Mouse (Mus musculus) heart, embryonic 13.5 days (tissue): ENCODE measurements at regions not wholly inside any gene's neighbourhood (a gene's known extent, or its start where the extent isn't known, plus 50 kb on each side); places are given as distances from the start of the nearest gene placed in this dataset.

Experiments used
- ATAC-seq: fragments of 200-750 bp; cut with Nextera tagmentation; 2 replicates; pipeline ENCODE4 v1.8.0; 2017; ENCODE audit warnings: moderate TSS enrichment; ENCODE audit not compliant: insufficient number of reproducible peaks, low FRiP score, low TSS enrichment; ENCODE audit errors: extremely low read depth
- H3K27ac ChIP-seq: fragments of 300-500 bp; sonication (generic); replicated peaks from 2 replicates; pipeline ENCODE4 v1.5.1; 2015; ENCODE audit warnings: moderate library complexity, mild to moderate bottlenecking, inconsistent platforms
- H3K27me3 ChIP-seq: fragments of 300-500 bp; sonication (generic); replicated peaks from 2 replicates; pipeline ENCODE4 v1.6.1; 2015; ENCODE audit warnings: mild to moderate bottlenecking, inconsistent platforms
- H3K36me3 ChIP-seq: fragments of 300-500 bp; sonication (generic); 2 replicates; pipeline ENCODE4 v1.6.1; 2015; ENCODE audit warnings: mild to moderate bottlenecking, inconsistent platforms
- H3K4me1 ChIP-seq: fragments of 300-500 bp; sonication (generic); 2 replicates; pipeline ENCODE4 v1.6.1; 2015; ENCODE audit warnings: inconsistent platforms
- H3K4me2 ChIP-seq: fragments of 300-500 bp; sonication (generic); 2 replicates; pipeline ENCODE4 v1.6.1; 2015; ENCODE audit warnings: inconsistent platforms, mild to moderate bottlenecking, moderate library complexity
- H3K4me3 ChIP-seq: fragments of 300-500 bp; sonication (generic); 2 replicates; pipeline ENCODE4 v1.5.1; 2015; ENCODE audit warnings: moderate library complexity, mild to moderate bottlenecking, inconsistent platforms
- H3K9ac ChIP-seq: fragments of 300-500 bp; sonication (generic); 2 replicates; pipeline ENCODE4 v1.6.1; 2015; ENCODE audit warnings: inconsistent platforms, mild to moderate bottlenecking, moderate library complexity
- H3K9me3 ChIP-seq: fragments of 300-500 bp; sonication (generic); 2 replicates; pipeline ENCODE4 v1.6.1; 2016; ENCODE audit warnings: inconsistent platforms
- WGBS: fragments of 180-500 bp; shearing (Covaris S2); methylation state at CpG from one replicate; pipeline ENCODE4 v1.1.7; 2015; ENCODE audit warnings: mixed read lengths; 5-methylcytosine and 5-hydroxymethylcytosine counted together

DNA sequence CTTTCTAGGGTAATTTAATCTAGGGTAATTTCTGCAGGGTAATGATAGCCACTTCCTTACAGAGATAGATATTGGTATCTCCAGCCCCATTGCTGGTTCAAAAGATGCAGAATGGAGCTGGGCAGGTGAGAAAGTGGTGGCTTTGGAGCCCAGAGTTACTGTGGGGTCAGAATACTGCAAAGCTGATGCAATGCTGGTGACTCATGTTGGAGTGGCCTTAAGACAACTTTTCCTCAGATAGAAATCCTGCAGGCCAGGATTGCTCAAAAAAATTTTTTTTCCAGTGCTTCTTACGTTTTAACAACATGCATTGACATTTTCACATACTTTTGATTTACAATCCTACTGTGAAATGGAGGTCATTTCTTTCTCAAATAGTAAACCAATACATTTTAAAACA, 305.8 kb downstream of the Isl1 start:
- no peaks in the 10 kb centered on the region for H3K27me3 ChIP-seq
- H3K4me1 ChIP-seq, result no peaks in the 10 kb centered on the region
- WGBS, result 52% methylated on average over 1 of the region's 1 CpGs
- no peaks in the 10 kb centered on the region for H3K9me3 ChIP-seq
- H3K4me3 ChIP-seq, result no peak overlapping the region
- no peak for ATAC-seq
- no peak overlapping the region for H3K4me2 ChIP-seq
- no peak overlapping the region for H3K27ac ChIP-seq
- no peaks in the 10 kb centered on the region for H3K36me3 ChIP-seq
- no peak overlapping the region for H3K9ac ChIP-seq

GRCm38 (mm10) chr13:116002391-116002899, 307.0 kb downstream of the Isl1 start:
- no peaks in the 10 kb centered on the region for H3K27me3 ChIP-seq
- H3K4me1 ChIP-seq, result no peaks in the 10 kb centered on the region
- ATAC-seq, result no peak
- H3K9ac ChIP-seq, result no peak overlapping the region
- H3K4me3 ChIP-seq, result no peak overlapping the region
- no peak overlapping the region for H3K27ac ChIP-seq
- no peaks in the 10 kb centered on the region for H3K9me3 ChIP-seq
- 38% methylated on average over 4 of the region's 4 CpGs for WGBS
- no peaks in the 10 kb centered on the region for H3K36me3 ChIP-seq
- H3K4me2 ChIP-seq, result no peak overlapping the region

- Histone ChIP-seq H3K36me3 (no peaks in the 10 kb centered on the region), H3K27me3 (no peaks in the 10 kb centered on the region), H3K27ac (no peak overlapping the region), H3K4me3 (no peak overlapping the region), H3K9me3 (no peaks in the 10 kb centered on the region), H3K9ac (no peak overlapping the region), H3K4me1 (no peaks in the 10 kb centered on the region), H3K4me2 (no peak overlapping the region)
- no peak for ATAC-seq
- 70% methylated on average over 3 of the region's 3 CpGs for WGBS
Observed at GRCm38 (mm10) chr13:115990591-115990990, 318.9 kb downstream of the Isl1 start.

GRCm38 (mm10) chr13:115989091-115989490, 320.4 kb downstream of the Isl1 start:
- no peak overlapping the region for H3K4me3 ChIP-seq
- H3K9me3 ChIP-seq, result no peaks in the 10 kb centered on the region
- no peaks in the 10 kb centered on the region for H3K27me3 ChIP-seq
- no peak overlapping the region for H3K27ac ChIP-seq
- no peaks in the 10 kb centered on the region for H3K36me3 ChIP-seq
- H3K4me1 ChIP-seq, result no peaks in the 10 kb centered on the region
- ATAC-seq, result no peak
- no peak overlapping the region for H3K4me2 ChIP-seq
- H3K9ac ChIP-seq, result no peak overlapping the region

DNA sequence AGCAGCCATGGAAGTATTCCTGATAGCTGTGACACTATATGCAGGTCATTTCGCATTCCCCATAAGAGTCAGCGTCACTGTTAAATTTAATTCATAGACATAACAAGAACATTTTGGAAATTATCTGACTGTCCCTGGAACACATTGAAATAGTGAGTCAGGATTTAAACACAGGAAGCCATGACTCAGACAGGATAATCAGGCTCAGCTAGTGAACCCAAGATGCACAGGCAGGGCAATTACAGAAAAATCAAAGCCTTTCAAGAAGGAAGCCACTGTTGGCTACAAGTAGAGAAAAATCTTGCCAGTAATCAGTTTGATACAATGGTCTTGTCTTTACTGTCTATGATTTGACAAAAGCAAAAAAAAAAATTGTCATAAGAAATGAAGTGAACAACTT, 323.2 kb downstream of the Isl1 start:
- no peak for ATAC-seq

GRCm38 (mm10) chr13:115985715-115986114, 323.8 kb downstream of the Isl1 start:
- H3K27ac ChIP-seq, result no peak overlapping the region
- ATAC-seq, result no peak
- H3K4me2 ChIP-seq, result no peak overlapping the region
- H3K9ac ChIP-seq, result no peak overlapping the region
- no peaks in the 10 kb centered on the region for H3K36me3 ChIP-seq
- H3K4me1 ChIP-seq, result no peaks in the 10 kb centered on the region
- H3K27me3 ChIP-seq, result no peaks in the 10 kb centered on the region
- H3K9me3 ChIP-seq, result no peaks in the 10 kb centered on the region
- WGBS, result 87% methylated on average over 3 of the region's 3 CpGs
- H3K4me3 ChIP-seq, result no peak overlapping the region

More for the DNA sequence above, 323.2 kb downstream of the Isl1 start:
- Histone ChIP-seq H3K4me3 (no peak overlapping the region), H3K9ac (no peak overlapping the region), H3K4me1 (no peaks in the 10 kb centered on the region), H3K36me3 (no peaks in the 10 kb centered on the region), H3K27me3 (no peaks in the 10 kb centered on the region), H3K9me3 (no peaks in the 10 kb centered on the region), H3K27ac (no peak overlapping the region), H3K4me2 (no peak overlapping the region)
- WGBS, result 86% methylated on average over 2 of the region's 2 CpGs

DNA sequence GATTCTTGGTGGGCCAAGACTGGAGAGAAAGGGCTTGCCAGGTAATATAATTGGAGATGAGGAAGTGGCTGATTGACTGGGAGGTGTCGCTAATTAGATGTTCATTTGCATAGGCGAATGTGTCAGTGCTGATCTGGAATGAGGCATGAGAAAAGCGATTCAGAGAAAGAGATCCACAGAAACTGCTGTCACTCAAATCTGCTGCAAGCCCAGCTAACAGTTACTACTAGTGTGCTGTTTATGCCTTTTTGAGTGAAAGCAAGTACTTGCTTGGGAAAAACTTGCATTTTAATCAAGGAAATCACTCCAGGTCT, 331.6 kb downstream of the Isl1 start:
- 30% methylated on average over 3 of the region's 3 CpGs for WGBS
- no peaks in the 10 kb centered on the region for H3K9me3 ChIP-seq
- no peaks in the 10 kb centered on the region for H3K4me1 ChIP-seq
- H3K4me3 ChIP-seq, result no peak overlapping the region
- no peaks in the 10 kb centered on the region for H3K36me3 ChIP-seq
- H3K9ac ChIP-seq, result no peak overlapping the region
- no peak overlapping the region for H3K4me2 ChIP-seq
- no peaks in the 10 kb centered on the region for H3K27me3 ChIP-seq
- ATAC-seq, result no peak
- H3K27ac ChIP-seq, result no peak overlapping the region

GRCm38 (mm10) chr13:115977118-115977889, 332.2 kb downstream of the Isl1 start:
- Histone ChIP-seq H3K9ac (no peak overlapping the region), H3K27me3 (no peaks in the 10 kb centered on the region), H3K4me3 (no peak overlapping the region), H3K27ac (no peak overlapping the region), H3K36me3 (no peaks in the 10 kb centered on the region), H3K9me3 (no peaks in the 10 kb centered on the region), H3K4me2 (no peak overlapping the region), H3K4me1 (no peaks in the 10 kb centered on the region)
- 56% methylated on average over 7 of the region's 7 CpGs for WGBS
- no peak for ATAC-seq
